Mouse (Mus musculus): ENCODE measurements around the gene Fam124b. TPM values are rescaled to one million over a fixed set of nuclear protein-coding genes. Genes with fewer than 3 reads are reported as not detected.

Gene Fam124b
- polyA plus RNA-seq, 1 experiment from 2014 or later = 0.65 TPM

GRCm38 (mm10) chr1:80230612-80231011 is 12.3 kb upstream of the Fam124b start:
- 63% methylated on average over 1 of the region's 1 CpGs for WGBS
- Histone ChIP-seq H3K36me3 (no peaks in the 10 kb centered on the region), H3K9me3 (no peaks in the 10 kb centered on the region), H3K27me3 (no peaks in the 10 kb centered on the region), H3K27ac (no peak overlapping the region), H3K4me2 (replicated peaks) (no peak overlapping the region), H3K9ac (replicated peaks) (no peak overlapping the region), H3K4me1 (replicated peaks) (no peaks in the 10 kb centered on the region), H3K4me3 (replicated peaks) (no peak overlapping the region)
- ATAC-seq = no peak

- Histone ChIP-seq H3K9me3 (no peaks in the 10 kb centered on the region), H3K4me1 (replicated peaks) (peaks cover 9% of the 10 kb centered on the region), H3K4me3 (replicated peaks) (no peak overlapping the region), H3K27me3 (no peaks in the 10 kb centered on the region), H3K9ac (replicated peaks) (no peak overlapping the region), H3K4me2 (replicated peaks) (no peak overlapping the region), H3K27ac (no peak overlapping the region), H3K36me3 (no peaks in the 10 kb centered on the region)
- WGBS = 38% methylated on average over 3 of the region's 3 CpGs
- peak; percentile 43; the same call in 1 of the 2 replicates for ATAC-seq
Measured at GRCm38 (mm10) chr1:80224839-80225412, 6.7 kb upstream of the Fam124b start.

DNA sequence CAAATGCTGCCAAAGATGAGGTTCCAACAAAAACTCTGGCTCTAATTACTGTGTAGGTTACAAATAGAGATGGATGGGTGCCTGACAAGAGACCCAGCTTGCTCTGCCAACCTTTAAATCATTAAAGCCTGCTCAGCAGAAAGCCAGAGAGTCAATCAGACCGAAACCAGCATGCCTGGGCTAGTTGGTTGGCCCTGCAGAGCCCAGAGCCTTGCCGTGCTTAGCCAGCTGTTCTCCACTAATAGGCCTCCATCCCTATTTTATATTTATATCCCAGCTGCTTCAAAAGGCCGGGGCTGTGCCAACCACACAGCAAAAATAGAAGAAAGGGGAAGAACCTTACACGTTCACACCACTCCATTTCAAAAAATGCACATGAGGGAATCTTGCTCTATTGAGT is 2.9 kb upstream of the Fam124b start:
- H3K36me3 ChIP-seq = no peaks in the 10 kb centered on the region
- H3K4me2 ChIP-seq (replicated peaks) = no peak overlapping the region
- H3K27me3 ChIP-seq = no peaks in the 10 kb centered on the region
- no peak overlapping the region for H3K27ac ChIP-seq
- H3K4me3 ChIP-seq (replicated peaks) = no peak overlapping the region
- WGBS = 72% methylated on average over 4 of the region's 4 CpGs
- no peaks in the 10 kb centered on the region for H3K9me3 ChIP-seq
- no peak overlapping the region for H3K9ac ChIP-seq (replicated peaks)
- peaks cover 9% of the 10 kb centered on the region for H3K4me1 ChIP-seq (replicated peaks)
- ATAC-seq = no peak

- Histone ChIP-seq H3K9ac (replicated peaks) (no peak overlapping the region), H3K36me3 (no peaks in the 10 kb centered on the region), H3K9me3 (no peaks in the 10 kb centered on the region), H3K27me3 (no peaks in the 10 kb centered on the region), H3K27ac (no peak overlapping the region), H3K4me1 (replicated peaks) (no peaks in the 10 kb centered on the region), H3K4me2 (replicated peaks) (no peak overlapping the region), H3K4me3 (replicated peaks) (no peak overlapping the region)
- 88% methylated on average over 9 of the region's 9 CpGs for WGBS
- no peak for ATAC-seq
Measured at GRCm38 (mm10) chr1:80213826-80214225, 4.4 kb downstream of the Fam124b start.

- Histone ChIP-seq H3K4me2 (replicated peaks) (no peak overlapping the region), H3K4me1 (replicated peaks) (no peaks in the 10 kb centered on the region), H3K27me3 (no peaks in the 10 kb centered on the region), H3K9ac (replicated peaks) (no peak overlapping the region), H3K4me3 (replicated peaks) (no peak overlapping the region), H3K9me3 (no peaks in the 10 kb centered on the region), H3K36me3 (no peaks in the 10 kb centered on the region), H3K27ac (no peak overlapping the region)
- 89% methylated on average over 10 of the region's 10 CpGs for WGBS
- no peak for ATAC-seq
Measured at GRCm38 (mm10) chr1:80213146-80213545, 5.1 kb downstream of the Fam124b start.

DNA sequence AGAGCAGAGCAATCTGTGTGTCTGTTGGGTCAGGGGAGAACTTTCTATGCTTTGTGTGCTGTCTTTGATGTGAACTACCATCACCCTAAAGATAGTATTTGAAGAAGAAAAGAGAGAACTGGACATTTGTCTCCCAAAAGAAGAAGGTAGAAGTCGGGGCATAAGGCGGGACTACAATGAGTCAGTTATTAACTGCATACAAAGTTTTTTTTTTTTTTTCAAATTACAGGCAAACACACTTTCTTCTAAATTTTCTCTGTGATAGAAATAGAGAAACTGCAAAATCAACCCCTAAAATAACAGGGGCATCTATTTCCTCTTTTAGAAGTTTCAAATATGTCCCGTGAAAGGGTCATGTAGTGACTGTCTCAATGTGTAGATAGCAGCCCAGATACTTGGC is 16.0 kb downstream of the Fam124b start:
- no peaks in the 10 kb centered on the region for H3K27me3 ChIP-seq
- no peaks in the 10 kb centered on the region for H3K9me3 ChIP-seq
- no peak overlapping the region for H3K27ac ChIP-seq
- no peak for ATAC-seq
- WGBS = 96% methylated on average over 3 of the region's 3 CpGs
- no peak overlapping the region for H3K4me3 ChIP-seq (replicated peaks)
- no peaks in the 10 kb centered on the region for H3K4me1 ChIP-seq (replicated peaks)
- no peak overlapping the region for H3K4me2 ChIP-seq (replicated peaks)
- H3K9ac ChIP-seq (replicated peaks) = no peak overlapping the region
- no peaks in the 10 kb centered on the region for H3K36me3 ChIP-seq

- H3K27me3 ChIP-seq = no peaks in the 10 kb centered on the region
- H3K4me1 ChIP-seq (replicated peaks) = no peaks in the 10 kb centered on the region
- no peak overlapping the region for H3K27ac ChIP-seq
- ATAC-seq = no peak
- H3K9me3 ChIP-seq = no peaks in the 10 kb centered on the region
- no peaks in the 10 kb centered on the region for H3K36me3 ChIP-seq
- no peak overlapping the region for H3K4me2 ChIP-seq (replicated peaks)
- no peak overlapping the region for H3K9ac ChIP-seq (replicated peaks)
- 87% methylated on average over 8 of the region's 8 CpGs for WGBS
- H3K4me3 ChIP-seq (replicated peaks) = no peak overlapping the region
Measured at GRCm38 (mm10) chr1:80192837-80193236, 25.4 kb downstream of the Fam124b start.

GRCm38 (mm10) chr1:80181414-80181805 is 36.9 kb downstream of the Fam124b start:
- no peaks in the 10 kb centered on the region for H3K9me3 ChIP-seq
- H3K27me3 ChIP-seq = no peaks in the 10 kb centered on the region
- no peak overlapping the region for H3K27ac ChIP-seq
- no peaks in the 10 kb centered on the region for H3K4me1 ChIP-seq (replicated peaks)
- no peak overlapping the region for H3K4me2 ChIP-seq (replicated peaks)
- WGBS = 56% methylated on average over 3 of the region's 3 CpGs
- no peak overlapping the region for H3K9ac ChIP-seq (replicated peaks)
- no peaks in the 10 kb centered on the region for H3K36me3 ChIP-seq
- peak; percentile 18; the same call in 1 of the 2 replicates for ATAC-seq
- H3K4me3 ChIP-seq (replicated peaks) = no peak overlapping the region

DNA sequence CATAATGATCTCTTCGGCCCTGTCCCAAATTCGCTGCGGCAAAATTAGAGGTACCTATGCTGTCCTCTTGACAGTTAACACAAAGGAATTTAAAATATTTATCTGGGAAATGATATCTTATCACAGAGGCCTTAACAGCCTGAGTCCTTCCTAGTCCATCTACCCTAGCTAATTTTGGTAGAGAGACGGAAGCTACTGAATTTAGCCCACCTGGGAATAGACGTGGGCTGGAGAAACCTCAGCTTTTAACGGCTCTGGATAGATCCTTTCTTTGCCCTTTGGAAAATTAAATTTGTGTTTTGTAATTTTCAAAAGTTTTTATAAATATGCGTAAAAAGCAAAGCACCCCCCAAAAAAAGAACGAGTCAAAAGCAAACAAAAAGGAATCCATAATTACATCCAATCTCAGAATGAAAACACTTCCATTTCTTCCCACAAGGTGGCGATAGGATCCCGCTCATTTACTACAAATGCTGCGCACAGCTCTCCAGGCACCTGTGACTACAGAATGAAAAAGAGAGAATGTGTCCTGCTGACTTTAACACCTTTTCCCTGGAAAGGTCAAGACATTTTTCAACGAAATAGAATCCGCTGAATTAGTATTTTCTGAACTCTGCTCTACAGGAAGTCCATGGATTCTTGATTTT is 37.4 kb downstream of the Fam124b start:
- H3K4me2 ChIP-seq (replicated peaks) = no peak overlapping the region
- no peak overlapping the region for H3K27ac ChIP-seq
- ATAC-seq = peak; percentile 77
- H3K36me3 ChIP-seq = no peaks in the 10 kb centered on the region
- no peaks in the 10 kb centered on the region for H3K4me1 ChIP-seq (replicated peaks)
- H3K9ac ChIP-seq (replicated peaks) = no peak overlapping the region
- no peaks in the 10 kb centered on the region for H3K27me3 ChIP-seq
- H3K4me3 ChIP-seq (replicated peaks) = no peak overlapping the region
- H3K9me3 ChIP-seq = no peaks in the 10 kb centered on the region
- WGBS = 41% methylated on average over 13 of the region's 13 CpGs

DNA sequence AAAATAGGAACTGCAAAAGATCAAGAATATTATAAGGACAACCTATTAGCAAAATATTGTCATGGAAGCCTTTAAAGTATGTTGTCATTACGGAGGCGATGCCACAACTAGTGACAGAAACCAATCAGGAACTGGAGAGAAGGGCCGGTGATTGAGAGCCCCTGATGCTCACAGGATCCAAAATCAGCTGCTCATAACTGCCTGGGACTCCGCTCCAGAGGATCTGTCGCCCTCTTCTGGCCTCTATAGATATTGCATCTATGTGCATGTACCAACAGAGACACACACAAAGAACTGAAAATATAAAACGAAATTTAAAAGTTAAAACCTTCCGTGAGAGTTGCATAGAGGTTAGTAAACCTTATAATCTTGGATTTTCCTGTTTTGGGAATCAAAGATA is 38.1 kb downstream of the Fam124b start:
- Histone ChIP-seq H3K9me3 (no peaks in the 10 kb centered on the region), H3K4me3 (replicated peaks) (no peak overlapping the region), H3K27me3 (no peaks in the 10 kb centered on the region), H3K27ac (no peak overlapping the region), H3K9ac (replicated peaks) (no peak overlapping the region), H3K4me2 (replicated peaks) (no peak overlapping the region), H3K36me3 (no peaks in the 10 kb centered on the region), H3K4me1 (replicated peaks) (no peaks in the 10 kb centered on the region)
- ATAC-seq = no peak
- 65% methylated on average over 7 of the region's 7 CpGs for WGBS

DNA sequence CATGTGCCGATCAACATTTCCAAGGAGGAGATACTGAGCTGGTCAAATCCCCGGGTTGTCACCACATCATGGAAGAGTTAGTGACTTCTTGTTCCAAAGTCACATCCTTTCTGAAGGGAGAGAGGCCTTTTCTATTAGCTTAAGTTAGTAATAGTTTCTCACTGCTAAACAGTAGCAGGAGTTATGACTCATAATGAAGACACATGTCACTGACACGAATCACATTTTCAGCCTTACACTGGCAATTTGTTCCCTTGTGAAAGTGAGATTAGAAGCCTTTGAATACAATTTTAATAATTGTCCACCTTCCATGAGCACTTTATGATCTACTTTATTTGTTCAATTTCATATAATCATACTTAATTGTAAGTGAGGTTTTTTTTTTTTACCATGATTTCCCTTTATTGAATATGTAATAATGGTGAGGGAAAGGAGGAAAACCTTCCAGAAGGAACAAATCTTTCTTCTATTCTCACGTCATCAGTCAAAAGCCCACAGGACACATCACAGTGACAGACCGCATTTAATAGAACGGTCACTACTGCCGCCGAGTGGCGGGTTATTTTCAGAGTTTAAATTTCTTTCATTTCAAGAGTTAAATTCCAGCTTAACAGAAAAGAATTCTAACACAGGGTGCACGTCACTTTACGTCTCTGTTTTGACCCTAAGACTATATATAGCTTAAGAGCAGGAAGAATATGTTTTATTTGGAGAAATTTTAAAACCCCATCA is 40.5 kb downstream of the Fam124b start:
- Histone ChIP-seq H3K9ac (replicated peaks) (no peak overlapping the region), H3K9me3 (no peaks in the 10 kb centered on the region), H3K27ac (no peak overlapping the region), H3K27me3 (no peaks in the 10 kb centered on the region), H3K4me1 (replicated peaks) (no peaks in the 10 kb centered on the region), H3K4me3 (replicated peaks) (no peak overlapping the region), H3K4me2 (replicated peaks) (no peak overlapping the region), H3K36me3 (no peaks in the 10 kb centered on the region)
- WGBS = 63% methylated on average over 11 of the region's 11 CpGs
- no peak for ATAC-seq

DNA sequence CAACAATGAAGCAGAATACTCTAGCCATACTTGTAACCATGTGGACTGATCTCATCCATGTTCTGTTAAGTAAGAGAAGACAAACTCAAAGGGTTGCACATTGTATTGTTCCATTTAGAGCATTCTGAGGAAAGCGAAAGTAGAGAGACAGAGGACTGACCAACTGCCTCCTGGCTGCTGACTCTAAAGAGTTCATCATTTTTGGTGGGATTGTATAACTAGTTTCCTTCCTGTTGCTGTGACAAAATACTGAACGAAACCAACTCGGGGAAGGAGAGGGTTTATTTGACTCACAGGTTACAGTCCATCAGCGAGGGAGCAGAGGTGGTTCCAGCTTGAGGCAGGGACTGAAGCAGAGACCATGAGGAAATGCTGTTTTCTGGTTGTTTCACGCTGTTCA is 50.6 kb downstream of the Fam124b start:
- Histone ChIP-seq H3K27ac (no peak overlapping the region), H3K4me1 (replicated peaks) (no peaks in the 10 kb centered on the region), H3K36me3 (no peaks in the 10 kb centered on the region), H3K9ac (replicated peaks) (no peak overlapping the region), H3K27me3 (no peaks in the 10 kb centered on the region), H3K4me3 (replicated peaks) (no peak overlapping the region), H3K9me3 (no peaks in the 10 kb centered on the region), H3K4me2 (replicated peaks) (no peak overlapping the region)
- WGBS = 92% methylated on average over 5 of the region's 5 CpGs
- no peak for ATAC-seq
